Mouse (Mus musculus): ENCODE data around the gene Apobec3. TPM values are rescaled to one million over a fixed set of nuclear protein-coding genes. Genes with fewer than 3 reads are reported as not detected.

The Apobec3 gene
- 6.7 and 8.5 TPM in 2 replicates for polyA plus RNA-seq (2015; fragmentation: Nextera tagmentation; extraction: Ambion mirVana)

- peak within 1 kb of the TSS; percentile 54 for H3K9ac ChIP-seq (replicated peaks; ENCODE audit: low read depth, low read length)
- WGBS = 2% methylated on average over 20 of the region's 20 CpGs
- peaks cover 9% of the 10 kb centered on the region for H3K4me1 ChIP-seq (replicated peaks; ENCODE audit: control insufficient read depth, insufficient read depth, low read length)
- H3K9me3 ChIP-seq (ENCODE audit: control insufficient read depth, low read length) = no peaks in the 10 kb centered on the region
- 0 out of 2 replicates have a peak, but pooled peaks cover 4% of the 10 kb centered on the region for H3K27me3 ChIP-seq (replicated peaks; ENCODE audit: control insufficient read depth, insufficient read depth, low read length)
- H3K27ac ChIP-seq (ENCODE audit: low read length) = no peak within 1 kb of the TSS
- no peaks in the 10 kb centered on the region for H3K36me3 ChIP-seq (ENCODE audit: control insufficient read depth, insufficient read depth)
- peak within 1 kb of the TSS; percentile 44 for H3K4me3 ChIP-seq (replicated peaks; ENCODE audit: low read length)
- peak; percentile 57 for ATAC-seq
- H3K4me2 ChIP-seq (ENCODE audit: low read length) = peak within 1 kb of the TSS; percentile 52
These were observed at the start of gene Apobec3 for GRCm38 (mm10) chr15:79891436-79892212. Gene Apobec3, plus strand, starts transcription at chr15:79891659.

- Histone ChIP-seq H3K9me3 (ENCODE audit: control insufficient read depth, low read length) (no peaks in the 10 kb centered on the region), H3K27me3 (replicated peaks; ENCODE audit: control insufficient read depth, insufficient read depth, low read length) (no peaks in the 10 kb centered on the region), H3K4me3 (replicated peaks; ENCODE audit: low read length) (no peak overlapping the region), H3K36me3 (ENCODE audit: control insufficient read depth, insufficient read depth) (no peaks in the 10 kb centered on the region), H3K4me1 (replicated peaks; ENCODE audit: control insufficient read depth, insufficient read depth, low read length) (no peaks in the 10 kb centered on the region), H3K9ac (replicated peaks; ENCODE audit: low read depth, low read length) (no peak overlapping the region), H3K27ac (ENCODE audit: low read length) (no peak overlapping the region), H3K4me2 (ENCODE audit: low read length) (no peak overlapping the region)
- no peak for ATAC-seq
- WGBS = 86% methylated on average over 3 of the region's 3 CpGs
These were observed 48.5 kb upstream of the Apobec3 start for GRCm38 (mm10) chr15:79842985-79843384.

- WGBS = 73% methylated on average over 4 of the region's 4 CpGs
These were observed 45.5 kb upstream of the Apobec3 start for GRCm38 (mm10) chr15:79845986-79846385.

GRCm38 (mm10) chr15:79847100-79847499, 44.4 kb upstream of the Apobec3 start:
- Histone ChIP-seq H3K4me1 (replicated peaks; ENCODE audit: control insufficient read depth, insufficient read depth, low read length) (no peaks in the 10 kb centered on the region), H3K4me2 (ENCODE audit: low read length) (no peak overlapping the region), H3K4me3 (replicated peaks; ENCODE audit: low read length) (no peak overlapping the region), H3K27ac (ENCODE audit: low read length) (no peak overlapping the region), H3K9ac (replicated peaks; ENCODE audit: low read depth, low read length) (0 out of 2 replicates have a peak overlapping the region, but pooled peaks have one; percentile 10), H3K27me3 (replicated peaks; ENCODE audit: control insufficient read depth, insufficient read depth, low read length) (no peaks in the 10 kb centered on the region), H3K36me3 (ENCODE audit: control insufficient read depth, insufficient read depth) (no peaks in the 10 kb centered on the region), H3K9me3 (ENCODE audit: control insufficient read depth, low read length) (no peaks in the 10 kb centered on the region)
- ATAC-seq = no peak
- WGBS = 17% methylated on average over 5 of the region's 5 CpGs

More at GRCm38 (mm10) chr15:79845986-79846385, 45.5 kb upstream of the Apobec3 start:
- Histone ChIP-seq H3K27me3 (replicated peaks; ENCODE audit: control insufficient read depth, insufficient read depth, low read length) (no peaks in the 10 kb centered on the region), H3K9ac (replicated peaks; ENCODE audit: low read depth, low read length) (no peak overlapping the region), H3K9me3 (ENCODE audit: control insufficient read depth, low read length) (no peaks in the 10 kb centered on the region), H3K36me3 (ENCODE audit: control insufficient read depth, insufficient read depth) (no peaks in the 10 kb centered on the region), H3K27ac (ENCODE audit: low read length) (no peak overlapping the region), H3K4me1 (replicated peaks; ENCODE audit: control insufficient read depth, insufficient read depth, low read length) (no peaks in the 10 kb centered on the region), H3K4me3 (replicated peaks; ENCODE audit: low read length) (no peak overlapping the region), H3K4me2 (ENCODE audit: low read length) (no peak overlapping the region)
- ATAC-seq = no peak

- Histone ChIP-seq H3K9ac (replicated peaks; ENCODE audit: low read depth, low read length) (no peak overlapping the region), H3K4me1 (replicated peaks; ENCODE audit: control insufficient read depth, insufficient read depth, low read length) (no peaks in the 10 kb centered on the region), H3K27ac (ENCODE audit: low read length) (no peak overlapping the region), H3K36me3 (ENCODE audit: control insufficient read depth, insufficient read depth) (no peaks in the 10 kb centered on the region), H3K27me3 (replicated peaks; ENCODE audit: control insufficient read depth, insufficient read depth, low read length) (no peaks in the 10 kb centered on the region), H3K4me3 (replicated peaks; ENCODE audit: low read length) (no peak overlapping the region), H3K9me3 (ENCODE audit: control insufficient read depth, low read length) (no peaks in the 10 kb centered on the region), H3K4me2 (ENCODE audit: low read length) (no peak overlapping the region)
- 94% methylated on average over 2 of the region's 2 CpGs for WGBS
- ATAC-seq = no peak
These were observed 41.3 kb upstream of the Apobec3 start for GRCm38 (mm10) chr15:79850143-79850542.

- ATAC-seq = no peak
- no peak overlapping the region for H3K4me2 ChIP-seq (ENCODE audit: low read length)
- no peak overlapping the region for H3K27ac ChIP-seq (ENCODE audit: low read length)
- H3K4me1 ChIP-seq (replicated peaks; ENCODE audit: control insufficient read depth, insufficient read depth, low read length) = no peaks in the 10 kb centered on the region
- H3K27me3 ChIP-seq (replicated peaks; ENCODE audit: control insufficient read depth, insufficient read depth, low read length) = no peaks in the 10 kb centered on the region
- no peaks in the 10 kb centered on the region for H3K36me3 ChIP-seq (ENCODE audit: control insufficient read depth, insufficient read depth)
- WGBS = 84% methylated on average over 5 of the region's 5 CpGs
- H3K4me3 ChIP-seq (replicated peaks; ENCODE audit: low read length) = no peak overlapping the region
- no peak overlapping the region for H3K9ac ChIP-seq (replicated peaks; ENCODE audit: low read depth, low read length)
- H3K9me3 ChIP-seq (ENCODE audit: control insufficient read depth, low read length) = no peaks in the 10 kb centered on the region
These were observed 32.5 kb upstream of the Apobec3 start for GRCm38 (mm10) chr15:79858979-79859378.

- H3K9me3 ChIP-seq (ENCODE audit: control insufficient read depth, low read length) = no peaks in the 10 kb centered on the region
- no peak overlapping the region for H3K9ac ChIP-seq (replicated peaks; ENCODE audit: low read depth, low read length)
- no peaks in the 10 kb centered on the region for H3K4me1 ChIP-seq (replicated peaks; ENCODE audit: control insufficient read depth, insufficient read depth, low read length)
- no peak overlapping the region for H3K27ac ChIP-seq (ENCODE audit: low read length)
- 89% methylated on average over 9 of the region's 9 CpGs for WGBS
- no peak for ATAC-seq
- H3K4me2 ChIP-seq (ENCODE audit: low read length) = no peak overlapping the region
- no peaks in the 10 kb centered on the region for H3K36me3 ChIP-seq (ENCODE audit: control insufficient read depth, insufficient read depth)
- H3K27me3 ChIP-seq (replicated peaks; ENCODE audit: control insufficient read depth, insufficient read depth, low read length) = no peaks in the 10 kb centered on the region
- H3K4me3 ChIP-seq (replicated peaks; ENCODE audit: low read length) = no peak overlapping the region
These were observed 31.6 kb upstream of the Apobec3 start for GRCm38 (mm10) chr15:79859821-79860220.

GRCm38 (mm10) chr15:79867260-79868002, 24.0 kb upstream of the Apobec3 start:
- Histone ChIP-seq H3K9ac (replicated peaks; ENCODE audit: low read depth, low read length) (no peak overlapping the region), H3K36me3 (ENCODE audit: control insufficient read depth, insufficient read depth) (no peaks in the 10 kb centered on the region), H3K4me2 (ENCODE audit: low read length) (no peak overlapping the region), H3K27ac (ENCODE audit: low read length) (no peak overlapping the region), H3K9me3 (ENCODE audit: control insufficient read depth, low read length) (no peaks in the 10 kb centered on the region), H3K27me3 (replicated peaks; ENCODE audit: control insufficient read depth, insufficient read depth, low read length) (no peaks in the 10 kb centered on the region), H3K4me1 (replicated peaks; ENCODE audit: control insufficient read depth, insufficient read depth, low read length) (no peaks in the 10 kb centered on the region), H3K4me3 (replicated peaks; ENCODE audit: low read length) (no peak overlapping the region)
- WGBS = 87% methylated on average over 3 of the region's 3 CpGs
- ATAC-seq = no peak

- Histone ChIP-seq H3K36me3 (ENCODE audit: control insufficient read depth, insufficient read depth) (no peaks in the 10 kb centered on the region), H3K27me3 (replicated peaks; ENCODE audit: control insufficient read depth, insufficient read depth, low read length) (no peaks in the 10 kb centered on the region), H3K9ac (replicated peaks; ENCODE audit: low read depth, low read length) (no peak overlapping the region), H3K4me3 (replicated peaks; ENCODE audit: low read length) (no peak overlapping the region), H3K27ac (ENCODE audit: low read length) (no peak overlapping the region), H3K4me2 (ENCODE audit: low read length) (no peak overlapping the region), H3K9me3 (ENCODE audit: control insufficient read depth, low read length) (no peaks in the 10 kb centered on the region), H3K4me1 (replicated peaks; ENCODE audit: control insufficient read depth, insufficient read depth, low read length) (no peaks in the 10 kb centered on the region)
- ATAC-seq = no peak
- 92% methylated on average over 8 of the region's 8 CpGs for WGBS
These were observed 17.9 kb upstream of the Apobec3 start for GRCm38 (mm10) chr15:79873545-79873944.
